ENCODE assay signal across 9 mouse cellular contexts in genomic region chr11:60286311-60286710, GRCm38 (mm10).
DNase-seq lines count a peak whose midpoint lies in the region; ATAC-seq and TF ChIP-seq lines count a peak whose summit lies in the region.
"Had no signal": no experiment of that assay in that cellular context is flagged by ENCODE, and none has a peak within 500 bp of the region (broad histone marks: within the 10 kb centered on the region; RNA-seq: fewer than 3 reads in every experiment).

No protein-coding gene starts in this region.

- ATAC-seq in frontal cortex, adult (ENCODE audit: low TSS enrichment) = peak; percentile 91
- peak; percentile 57 for ATAC-seq in lung, embryonic 14.5 days (ENCODE audit: insufficient read depth)
- no peak; the same call in 1 of the 2 replicates for ATAC-seq in lung, postnatal 0 days
- ATAC-seq in hindbrain, postnatal 0 days = peak; percentile 80

- H3K9ac ChIP-seq in lung, embryonic 14.5 days = no peak overlapping the region
- H3K9ac ChIP-seq in lung, postnatal 0 days (replicated peaks; ENCODE audit: low read depth) = no peak overlapping the region
- H3K9ac ChIP-seq in hindbrain, postnatal 0 days (replicated peaks; ENCODE audit: low read length) = no peak overlapping the region

- H3K4me2 ChIP-seq in lung, embryonic 14.5 days = no peak overlapping the region
- no peak overlapping the region for H3K4me2 ChIP-seq in lung, postnatal 0 days (replicated peaks; ENCODE audit: low read depth, low read length)
- H3K4me2 ChIP-seq in hindbrain, postnatal 0 days (ENCODE audit: low read depth, low read length) = no peak overlapping the region

- H3K4me1 ChIP-seq in lung, embryonic 14.5 days (ENCODE audit: insufficient read depth) = peaks cover 41% of the 10 kb centered on the region
- H3K4me1 ChIP-seq in lung, postnatal 0 days (ENCODE audit: insufficient read depth, low read depth, low read length) = 0 out of 2 replicates have a peak, but pooled peaks cover 9% of the 10 kb centered on the region
- 0 out of 2 replicates have a peak, but pooled peaks cover 13% of the 10 kb centered on the region for H3K4me1 ChIP-seq in hindbrain, postnatal 0 days (ENCODE audit: insufficient read depth, low read length)
- peaks cover 31% of the 10 kb centered on the region for H3K4me1 ChIP-seq in embryonic facial prominence, embryonic 10.5 days

- no peak for DNase-seq in frontal cortex, postnatal 10 days (ENCODE audit: low spot score in 2 of 2)
- peak; percentile 81 for DNase-seq in lung, embryonic 14.5 days
- DNase-seq in lung, postnatal 0 days (ENCODE audit: low spot score) = no peak
- DNase-seq in hindbrain, postnatal 0 days (ENCODE audit: low spot score) = peak; percentile 66
- peak; percentile 60 to 63 for DNase-seq in right cerebral cortex, adult 2 months (ENCODE audit: low spot score in 2 of 2)
- no peak for DNase-seq in spleen, postnatal 14 days (ENCODE audit: low spot score in 2 of 2)
- no peak for DNase-seq in embryonic facial prominence, embryonic 10.5 days (ENCODE audit: low spot score)
- DNase-seq: kidney, adult 8-10 months had no signal

- 45% methylated on average over 4 of the region's 4 CpGs for WGBS in lung, embryonic 14.5 days
- 57% methylated on average over 4 of the region's 4 CpGs for WGBS in lung, postnatal 0 days
- WGBS in hindbrain, postnatal 0 days = 17% methylated on average over 4 of the region's 4 CpGs
- 81% methylated on average over 4 of the region's 4 CpGs for WGBS in embryonic facial prominence, embryonic 10.5 days

- H3K4me3 ChIP-seq in lung, embryonic 14.5 days (ENCODE audit: low read depth, low read length) = no peak overlapping the region
- H3K4me3 ChIP-seq in lung, postnatal 0 days (ENCODE audit: low read depth, low read length) = no peak overlapping the region
- no peak overlapping the region for H3K4me3 ChIP-seq in hindbrain, postnatal 0 days (ENCODE audit: low read length)
- H3K4me3 ChIP-seq in embryonic facial prominence, embryonic 10.5 days = no peak overlapping the region

- no peaks in the 10 kb centered on the region for H3K36me3 ChIP-seq in lung, embryonic 14.5 days (ENCODE audit: insufficient read depth)
- no peaks in the 10 kb centered on the region for H3K36me3 ChIP-seq in lung, postnatal 0 days (ENCODE audit: insufficient read depth, low read length)
- H3K36me3 ChIP-seq in hindbrain, postnatal 0 days (ENCODE audit: insufficient read depth, low read length) = no peaks in the 10 kb centered on the region
- no peaks in the 10 kb centered on the region for H3K36me3 ChIP-seq in embryonic facial prominence, embryonic 10.5 days (replicated peaks)

- TF ChIP-seq CTCF in lung, embryonic 14.5 days (IDR thresholded peaks at IDR 0.05; ENCODE audit: low read depth) = no peak
- TF ChIP-seq CTCF in lung, postnatal 0 days (IDR thresholded peaks at IDR 0.05) = no peak
- no peak for TF ChIP-seq CTCF in hindbrain, postnatal 0 days (IDR thresholded peaks at IDR 0.05; ENCODE audit: low read depth)

- no peaks in the 10 kb centered on the region for H3K27me3 ChIP-seq in lung, embryonic 14.5 days (ENCODE audit: insufficient read depth, low read length)
- H3K27me3 ChIP-seq in lung, postnatal 0 days (replicated peaks; ENCODE audit: insufficient read depth, low read length) = no peaks in the 10 kb centered on the region
- H3K27me3 ChIP-seq in hindbrain, postnatal 0 days (ENCODE audit: insufficient read depth, low read length) = no peaks in the 10 kb centered on the region
- H3K27me3 ChIP-seq in embryonic facial prominence, embryonic 10.5 days (replicated peaks; ENCODE audit: low read depth, poor library complexity, severe bottlenecking) = no peaks in the 10 kb centered on the region

- peak overlapping the region; percentile 37; the same call in 1 of the 2 replicates for H3K27ac ChIP-seq in lung, embryonic 14.5 days (ENCODE audit: low read depth)
- no peak overlapping the region for H3K27ac ChIP-seq in lung, postnatal 0 days (ENCODE audit: low read length)
- peak overlapping the region; percentile 9; the same call in 1 of the 2 replicates for H3K27ac ChIP-seq in hindbrain, postnatal 0 days
- no peak overlapping the region for H3K27ac ChIP-seq in embryonic facial prominence, embryonic 10.5 days (replicated peaks)

- no peak for TF ChIP-seq EP300 in lung, postnatal 0 days (IDR thresholded peaks at IDR 0.05)

- no peaks in the 10 kb centered on the region for H3K9me3 ChIP-seq in lung, embryonic 14.5 days (ENCODE audit: low read depth, low read length)
- no peaks in the 10 kb centered on the region for H3K9me3 ChIP-seq in lung, postnatal 0 days (ENCODE audit: low read length)
- no peaks in the 10 kb centered on the region for H3K9me3 ChIP-seq in hindbrain, postnatal 0 days (ENCODE audit: low read length)
- no peaks in the 10 kb centered on the region for H3K9me3 ChIP-seq in embryonic facial prominence, embryonic 10.5 days

Comparison
In these comparisons a context has a peak if more than half of its experiments do, and no peak if none do; other contexts are left out.
1. DNase-seq: peak in lung, embryonic 14.5 days (single experiment), hindbrain, postnatal 0 days (single experiment) and right cerebral cortex, adult 2 months (2 of 2); none in frontal cortex, postnatal 10 days (0 of 2), lung, postnatal 0 days (single experiment), spleen, postnatal 14 days (0 of 2) and embryonic facial prominence, embryonic 10.5 days (single experiment).
2. H3K27ac ChIP-seq: peak in lung, embryonic 14.5 days (single experiment) and hindbrain, postnatal 0 days (single experiment); none in lung, postnatal 0 days (single experiment) and embryonic facial prominence, embryonic 10.5 days (single experiment).